Mouse (Mus musculus) B cell, adult 67 days (primary cell): ENCODE data around the gene Zfp600. TPM values are rescaled to one million over a fixed set of nuclear protein-coding genes. Genes with fewer than 3 reads are reported as not detected.

Experiments used
- total RNA-seq, 2 experiments: library from RNA; stranded (reverse); gene quantifications; 4 replicates each; pipeline ENCODE4 v1.2.4; 2023

Gene Zfp600
- total RNA-seq = not detected

DNA sequence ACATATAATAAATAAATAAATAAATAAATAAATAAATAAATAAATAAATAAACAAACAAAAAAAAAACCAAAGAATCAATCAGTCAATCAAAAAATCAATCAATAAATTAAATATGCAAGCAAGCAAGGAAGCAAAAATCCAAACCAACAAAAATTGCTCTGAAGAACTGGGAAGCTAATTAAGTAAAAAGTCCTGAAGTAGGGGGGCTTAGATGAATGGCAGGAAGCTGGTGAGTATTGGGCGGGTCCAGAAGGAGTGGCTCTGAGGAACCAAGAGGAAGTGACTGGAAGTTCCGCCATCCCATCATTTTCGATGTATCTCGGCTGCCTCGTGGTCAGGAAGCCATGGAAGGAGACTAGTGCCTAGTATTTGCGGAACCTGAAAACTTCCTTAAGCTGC, at the start of gene Zfp600:
Gene Zfp600 (plus strand): TSS at position 301 of the 400 bp plus-strand sequence.

Other genes starting within 250 kb of the Zfp600 start
- 1 to 10 TPM; 1.8 to 2.4 TPM for gene Zfp987, start 59.5 kb upstream of the Zfp600 start, total RNA-seq